Mouse (Mus musculus): ENCODE measurements at regions not wholly inside any gene's neighbourhood (a gene's known extent, or its start where the extent isn't known, plus 50 kb on each side); places are given as distances from the start of the nearest gene placed in this dataset.

- no peak for TF ChIP-seq CTCF (IDR thresholded peaks at IDR 0.05; ENCODE audit: low read depth, low read length)
- no peak for TF ChIP-seq POLR2A (IDR thresholded peaks at IDR 0.05; ENCODE audit: extremely low read depth, insufficient read depth, low read length)
Observed at GRCm38 (mm10) chr10:19502874-19503273, 88.9 kb upstream of the Ifngr1 start.
